Mouse (Mus musculus) erythroblast, adult 5-6 weeks (primary cell): ENCODE data around the gene Sp3. TPM values are rescaled to one million over a fixed set of nuclear protein-coding genes. Genes with fewer than 3 reads are reported as not detected.
"Not testable (repeated sequence)": the region's sequence is repeated elsewhere in the genome, so short reads cannot be mapped to it uniquely, and the experiment has no call there.

ENCODE experiments used
- ATAC-seq: replicated peaks from 2 replicates; pipeline ENCODE4 v1.8.0; 2016; ENCODE audit warnings: moderate number of reproducible peaks, mild to moderate bottlenecking, moderate TSS enrichment, inconsistent platforms; ENCODE audit not compliant: poor library complexity, low FRiP score, severe bottlenecking
- total RNA-seq, 2 experiments: library from RNA; stranded (forward) in 1 of 2; stranded (reverse) in 1 of 2; fragments of 150-400 nt in 1 of 2; fragments of 200-764, 138-1000 nt in 1 of 2; gene quantifications; 2 replicates each; pipeline versions ENCODE4 v1.2.3 to v1.2.4; 2015 to 2017; ENCODE audit warnings: low replicate concordance in 2 of 2

The Sp3 gene
- total RNA-seq, 2 experiments from 2014 or later = 86.7 to 140 TPM

DNA sequence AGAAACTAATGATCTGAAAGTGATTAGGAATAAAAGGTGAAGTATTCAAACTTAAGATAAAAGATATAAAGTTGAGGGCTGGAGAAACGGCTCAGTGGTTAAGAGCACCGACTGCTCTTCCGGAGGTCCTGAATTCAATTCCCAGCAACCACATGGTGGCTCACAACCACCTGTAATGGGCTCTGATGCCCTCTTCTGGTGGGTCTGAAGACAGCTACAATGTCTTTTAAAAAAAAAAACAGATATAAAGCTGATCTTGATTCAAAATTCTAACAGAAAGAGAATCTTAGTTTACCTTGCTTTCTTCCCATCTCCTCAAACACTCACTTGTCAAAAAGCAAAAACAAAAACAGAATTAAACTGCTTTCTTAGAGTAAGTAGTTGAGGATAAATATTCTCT lies 23.8 kb downstream of the Sp3 start:
- no peak for ATAC-seq

DNA sequence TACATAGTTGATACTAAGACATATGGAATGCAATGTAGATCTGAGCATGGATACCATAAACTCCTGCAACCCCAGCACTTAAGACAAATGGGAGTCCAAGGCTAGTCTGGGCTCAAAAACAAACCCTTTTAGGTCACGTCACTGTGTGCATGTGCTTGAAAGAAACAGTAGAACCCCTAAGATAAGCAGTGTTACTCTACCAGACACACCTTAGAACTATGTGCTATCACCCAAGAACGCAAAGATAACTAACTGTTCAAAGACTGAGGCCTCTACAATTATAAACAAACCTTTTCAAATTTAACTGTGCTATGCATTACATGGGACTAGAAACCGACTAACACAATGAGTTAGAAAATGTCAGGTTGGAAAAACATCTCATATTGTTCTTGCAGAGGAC lies 27.3 kb downstream of the Sp3 start:
- ATAC-seq = no peak

GRCm38 (mm10) chr2:72935937-72936336 lies 44.3 kb downstream of the Sp3 start:
- no peak for ATAC-seq

DNA sequence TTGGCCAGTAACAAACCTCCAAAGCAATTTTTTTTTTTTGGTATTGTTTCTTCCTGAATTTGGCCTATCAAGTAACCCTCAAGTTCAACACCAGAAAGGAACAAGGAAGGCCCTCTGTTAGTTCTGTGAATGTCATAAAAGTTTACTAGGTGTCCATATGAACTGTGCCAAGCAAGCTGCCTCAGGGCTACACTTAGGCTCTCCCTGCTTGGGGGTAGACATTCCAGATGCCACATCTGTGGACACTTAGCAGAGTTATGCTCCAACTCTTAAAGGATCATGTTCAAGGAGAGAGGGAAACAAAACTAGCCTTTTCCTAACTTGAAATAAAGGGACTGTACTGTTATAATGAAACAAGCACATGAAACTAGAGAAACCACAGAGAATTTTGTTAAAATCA lies 48.1 kb downstream of the Sp3 start:
- no peak for ATAC-seq

DNA sequence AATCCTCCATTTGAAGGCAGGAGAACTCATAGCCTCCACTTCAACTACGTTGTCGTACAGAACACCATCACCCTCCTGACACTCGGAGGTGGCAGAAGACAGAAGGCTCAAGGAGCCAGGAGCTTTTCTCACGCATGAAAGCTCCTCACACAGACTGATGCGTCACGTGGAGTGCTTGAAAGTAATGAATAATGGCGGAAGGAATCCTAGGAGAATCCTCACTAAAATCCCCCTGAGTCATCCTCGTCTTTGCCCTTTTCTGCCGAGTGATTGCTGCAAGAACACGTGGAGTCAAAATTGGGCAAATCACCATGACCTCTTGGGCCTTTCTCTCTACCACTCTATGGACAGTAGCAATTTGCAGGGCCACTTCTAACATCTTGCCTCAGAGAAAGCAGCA lies 55.3 kb downstream of the Sp3 start:
- no peak for ATAC-seq

GRCm38 (mm10) chr2:72916170-72916569 lies 64.1 kb downstream of the Sp3 start:
- no peak for ATAC-seq

DNA sequence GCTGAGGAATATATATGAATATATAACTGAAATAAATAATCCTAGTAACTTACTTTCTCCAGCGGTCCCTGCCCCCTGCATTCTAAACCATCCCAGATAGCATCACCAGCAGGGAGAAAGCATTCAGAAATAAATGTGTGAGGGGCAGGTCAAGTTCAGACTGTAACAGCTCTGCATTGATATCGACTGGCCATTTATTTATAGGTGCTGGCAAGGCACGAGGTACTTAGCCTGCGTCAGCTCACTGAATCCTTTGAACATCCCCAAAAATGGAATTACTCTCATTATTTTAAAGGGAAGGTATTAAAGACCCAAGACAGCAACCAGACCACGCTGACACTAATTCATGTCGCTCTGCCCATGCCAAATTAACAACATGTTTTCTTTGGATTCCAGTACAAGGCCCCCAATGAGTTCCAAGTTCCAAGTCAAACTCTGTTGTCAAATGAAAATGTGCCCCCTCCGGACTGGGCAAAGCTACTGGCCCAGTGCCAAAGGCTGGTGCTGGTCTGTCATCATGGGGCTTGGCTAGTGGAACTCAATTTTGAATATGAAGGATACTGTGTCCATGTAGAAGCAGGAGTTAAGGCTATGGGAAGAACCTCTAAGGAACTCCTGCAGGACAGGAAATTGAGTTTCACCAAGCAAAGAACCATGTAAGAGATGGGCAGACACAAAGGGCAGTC lies 64.9 kb downstream of the Sp3 start:
- ATAC-seq = no peak

- ATAC-seq = no peak
Observed at GRCm38 (mm10) chr2:72913458-72913760, 66.8 kb downstream of the Sp3 start.

GRCm38 (mm10) chr2:72912708-72913457 lies 67.4 kb downstream of the Sp3 start:
- no peak for ATAC-seq

DNA sequence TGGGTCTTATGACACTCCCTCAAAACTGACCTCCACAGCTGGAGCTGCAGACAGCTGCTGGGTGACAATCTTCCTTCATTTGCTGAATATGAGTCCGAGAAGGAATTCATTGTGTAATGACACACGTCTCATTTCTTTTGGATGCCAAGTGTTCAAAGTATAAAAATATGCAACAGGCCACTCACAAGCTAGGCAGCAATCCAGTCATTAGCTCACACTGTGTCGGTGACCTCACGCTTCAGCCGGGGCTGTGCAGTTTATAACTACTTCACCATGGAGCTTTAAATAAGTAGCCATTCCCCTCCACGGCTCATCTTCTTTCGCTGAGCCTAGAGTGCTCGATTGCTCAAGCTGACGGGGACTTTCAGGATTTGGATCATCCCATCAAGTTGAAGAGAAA lies 68.7 kb downstream of the Sp3 start:
- no peak for ATAC-seq

DNA sequence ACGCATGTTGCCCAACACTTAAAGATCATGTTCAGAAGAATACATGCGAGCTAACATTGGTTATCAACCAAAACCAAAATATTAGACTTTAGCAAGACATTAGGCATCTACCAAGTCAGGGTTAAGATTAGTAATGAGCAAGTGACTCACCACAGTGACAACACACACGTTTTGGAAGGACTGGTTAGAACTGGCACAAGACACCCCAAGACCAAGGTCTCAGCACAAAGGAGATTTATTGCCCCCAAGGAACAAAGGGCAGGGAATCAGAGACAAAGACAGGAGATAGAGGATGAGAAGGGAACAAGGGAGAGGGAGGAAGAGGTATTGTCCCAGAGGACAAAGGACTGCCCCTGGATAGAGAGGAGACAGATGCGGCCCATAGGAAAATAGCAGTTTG lies 71.2 kb downstream of the Sp3 start:
- ATAC-seq = no peak

DNA sequence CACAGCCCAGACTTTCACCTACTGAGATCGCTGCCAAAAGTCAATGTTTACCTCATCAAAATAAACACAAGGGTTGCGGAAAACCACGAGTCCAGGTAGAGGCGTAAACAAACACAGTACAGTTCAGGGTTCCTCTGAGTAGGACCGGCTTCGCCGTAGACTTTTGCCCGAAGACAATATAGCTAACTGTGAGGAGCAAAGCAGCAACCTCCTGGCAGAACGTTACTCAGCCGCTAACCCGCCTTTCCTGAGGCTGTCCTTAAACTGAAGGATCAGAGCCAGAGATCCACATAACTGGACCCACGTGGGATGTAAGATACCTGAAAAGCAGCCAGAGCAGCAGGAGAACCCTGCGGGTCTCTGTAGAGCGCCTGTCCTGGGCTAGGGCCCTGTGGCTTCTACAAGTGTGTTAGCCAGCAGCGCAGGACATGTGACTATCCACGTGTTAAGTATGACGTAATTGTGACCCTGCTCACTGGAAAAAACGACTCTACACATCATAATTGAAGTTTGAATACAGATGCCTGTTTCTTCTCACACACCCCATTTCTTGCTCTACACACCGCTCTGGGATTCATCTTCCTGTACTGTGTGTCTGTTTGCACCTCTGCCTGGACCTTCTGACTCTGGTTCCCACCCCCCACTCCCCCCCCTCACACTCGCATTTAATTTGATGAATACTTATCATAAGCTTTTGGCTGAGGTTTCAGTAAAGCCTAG lies 71.9 kb downstream of the Sp3 start:
- ATAC-seq = no peak

DNA sequence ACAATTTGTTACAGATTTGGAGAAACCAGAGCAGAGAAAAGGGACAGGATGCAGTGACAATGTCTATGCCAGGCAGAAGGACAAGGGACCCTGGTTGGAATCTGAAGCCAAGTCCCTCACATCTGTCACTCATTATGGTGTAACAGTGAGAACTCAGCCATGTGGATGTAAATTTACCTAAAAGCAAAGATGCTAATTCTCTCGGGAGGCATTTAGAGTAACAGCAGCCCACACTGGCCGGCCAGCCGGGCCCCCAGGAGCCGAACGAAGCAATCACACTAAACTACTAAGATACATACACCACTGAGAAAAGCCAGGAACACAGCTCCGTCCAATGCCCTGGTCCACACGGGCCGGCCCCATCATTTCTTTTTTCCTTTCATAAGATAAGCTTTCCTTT lies 73.5 kb downstream of the Sp3 start:
- no peak for ATAC-seq

- ATAC-seq = not testable (repeated sequence)
Observed at GRCm38 (mm10) chr2:72902816-72903680, 77.2 kb downstream of the Sp3 start.

- ATAC-seq = no peak
Observed at GRCm38 (mm10) chr2:72898782-72899305, 81.4 kb downstream of the Sp3 start.

DNA sequence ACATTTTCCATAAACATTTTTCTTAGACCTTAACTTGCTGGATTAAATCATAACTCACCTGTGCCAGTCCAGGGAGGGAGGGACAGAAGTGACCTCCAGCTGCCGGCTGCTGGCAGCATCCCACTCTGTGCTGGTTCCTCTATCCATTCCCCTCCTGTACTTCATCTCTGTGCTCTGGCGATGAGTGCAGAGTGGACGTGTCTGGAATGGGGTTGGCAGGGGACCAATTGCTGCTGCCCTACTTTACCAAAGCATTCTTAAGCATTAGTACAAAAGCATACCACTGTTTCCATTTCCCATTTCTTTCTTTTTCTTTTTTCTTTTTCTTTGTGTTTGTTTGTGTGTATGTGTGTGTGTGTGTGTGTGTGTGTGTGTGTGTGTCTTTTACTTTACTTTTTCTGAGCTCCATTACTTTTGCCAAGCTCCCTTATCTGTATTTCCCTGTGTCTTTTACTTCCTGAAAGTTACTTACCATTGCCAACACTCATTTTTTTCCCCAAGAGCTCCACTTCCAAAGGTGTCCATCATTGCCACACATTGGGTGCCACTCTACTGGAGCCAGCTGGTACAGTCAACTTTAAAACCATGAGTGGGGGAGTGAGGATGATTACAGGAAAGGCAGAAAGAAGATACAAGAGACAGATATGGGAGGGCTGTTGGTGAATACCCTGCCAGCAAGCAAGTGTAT lies 82.0 kb downstream of the Sp3 start:
- ATAC-seq = no peak

GRCm38 (mm10) chr2:72889806-72890205 lies 90.4 kb downstream of the Sp3 start:
- no peak for ATAC-seq
